Mouse (Mus musculus) naive thymus-derived CD4-positive, alpha-beta T cell, adult 2 months (primary cell): ENCODE measurements around the gene Prl6a1.

ENCODE experiments used
- DNase-seq: peaks from one replicate; pipeline ENCODE4 v3.0.0-alpha.2; 2011; ENCODE audit warnings: low read depth

The Prl6a1 gene

DNA sequence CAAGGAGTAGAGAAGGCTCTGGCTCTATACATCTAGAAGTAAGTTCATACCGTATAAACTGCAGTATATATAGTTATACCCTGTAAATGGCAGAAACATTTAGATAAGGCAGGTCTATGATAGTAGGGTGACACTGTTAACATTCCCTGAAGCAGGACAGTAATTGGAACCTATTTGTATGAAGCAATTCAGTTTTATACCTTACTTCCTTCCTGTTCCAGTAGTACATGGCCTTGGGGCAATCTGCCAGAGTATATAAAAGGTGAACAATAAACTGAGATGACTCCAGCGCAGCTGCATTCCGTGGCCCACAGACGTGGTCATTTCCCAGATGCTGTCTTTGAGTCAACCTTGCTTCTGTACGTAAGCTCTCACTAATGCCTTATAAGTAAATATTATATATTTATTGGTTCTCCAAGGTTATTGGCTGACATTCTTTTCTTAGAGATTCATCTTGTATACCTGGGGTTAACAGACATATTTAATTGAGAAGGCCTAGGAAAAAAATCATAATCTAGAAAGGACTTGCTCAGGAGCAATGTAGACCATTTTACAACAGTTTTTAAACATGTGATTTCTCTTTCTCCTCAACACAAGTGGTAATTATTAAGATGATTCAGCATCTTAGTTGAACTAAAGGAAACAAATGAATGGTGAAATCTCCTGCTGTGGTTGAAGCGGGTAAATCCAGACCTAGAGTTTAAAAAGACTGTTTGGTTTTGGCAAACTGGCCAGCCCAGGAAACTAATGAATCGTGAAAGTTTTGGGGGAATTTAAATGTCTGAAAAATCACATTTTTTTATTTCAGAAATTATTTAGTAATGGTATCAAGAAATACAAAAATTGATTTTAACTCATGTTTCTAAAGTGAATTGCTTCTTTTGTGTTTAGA, at the start of gene Prl6a1:
Gene Prl6a1, plus strand, starts transcription at position 294 of the 892 bp plus-strand sequence.
- DNase-seq = no peak

DNA sequence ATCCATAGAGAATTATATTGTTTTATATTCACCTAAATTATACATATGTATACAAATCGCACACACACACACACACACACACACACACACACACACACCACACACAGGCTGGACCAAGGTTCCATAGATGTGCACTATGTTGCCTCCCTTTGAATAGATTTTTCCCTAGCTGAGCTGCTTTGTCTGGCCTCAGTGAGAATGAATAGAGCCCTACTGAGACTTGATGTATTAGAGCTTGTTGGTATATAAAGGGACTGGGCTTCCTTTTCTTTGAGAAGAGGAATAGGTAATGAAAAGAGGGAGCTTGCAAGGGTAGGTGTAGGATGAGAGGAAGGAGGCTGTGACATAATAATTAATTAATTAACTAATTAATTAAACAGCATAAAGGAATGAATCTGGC, 22.6 kb downstream of the Prl6a1 start:
- no peak for DNase-seq

DNA sequence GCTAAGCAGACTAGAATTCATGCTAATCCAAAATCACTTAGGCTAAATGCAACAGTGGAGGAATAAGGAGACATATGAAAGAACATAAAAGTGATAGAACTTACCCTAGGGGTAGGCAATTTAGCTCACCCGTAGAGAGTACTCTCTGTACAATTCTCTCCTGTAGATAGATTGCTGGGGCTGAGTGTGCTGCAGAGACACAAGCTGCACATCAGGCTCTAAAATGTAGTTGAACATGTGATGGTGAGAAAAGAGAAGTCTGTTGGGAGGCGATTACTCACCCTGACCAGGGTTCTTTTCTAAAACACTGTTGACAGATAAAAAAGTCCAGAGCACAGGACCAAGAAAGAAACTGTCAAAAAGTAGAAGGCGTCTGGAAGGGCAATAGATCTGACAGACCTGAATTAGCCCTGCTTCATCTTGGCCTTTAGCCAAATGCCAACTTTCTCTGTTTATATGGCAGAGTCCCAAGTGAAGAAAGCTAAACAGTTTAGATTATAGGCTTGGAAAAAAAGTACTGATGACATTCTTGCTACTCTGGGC, 30.4 kb downstream of the Prl6a1 start:
- DNase-seq = no peak

DNA sequence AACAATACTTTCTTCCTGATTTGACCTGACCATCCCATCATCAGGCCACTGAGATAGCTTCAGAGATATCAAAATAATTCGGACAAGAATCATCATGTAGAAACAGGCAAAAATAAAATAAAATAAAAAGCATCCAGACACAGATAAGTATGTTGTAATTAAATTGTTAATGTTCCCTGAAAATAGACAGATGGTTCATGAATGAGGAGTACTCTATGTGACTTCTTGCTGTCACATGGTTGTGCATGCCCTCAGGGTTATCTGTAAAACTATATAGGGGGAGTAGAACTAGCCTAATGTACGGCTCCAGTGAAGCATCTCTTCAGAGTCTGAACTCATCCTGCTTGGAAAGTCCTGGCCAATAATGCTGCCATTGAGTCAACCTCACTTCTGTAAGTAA, 32.9 kb downstream of the Prl6a1 start, which contains the start of gene Prl8a2:
Gene Prl8a2, plus strand, starts transcription at position 301 of the 400 bp plus-strand sequence.
- DNase-seq = no peak
